Mouse (Mus musculus): Measurements from ENCODE around the gene Ddr1. TPM values are rescaled to one million over a fixed set of nuclear protein-coding genes. Genes with fewer than 3 reads are reported as not detected.

Gene Ddr1
- polyA plus RNA-seq, 1 experiment, result not detected

GRCm38 (mm10) chr17:35669731-35670130 is 34.7 kb downstream of the Ddr1 start:
- Histone ChIP-seq H3K4me3 (ENCODE audit: insufficient read depth, low read depth, low read length) (no peak overlapping the region), H3K27ac (ENCODE audit: insufficient read depth, low read depth, low read length) (no peak overlapping the region), H3K4me1 (ENCODE audit: control insufficient read depth, insufficient read depth, low read length) (peaks cover 17% of the 10 kb centered on the region)
- WGBS, result 94% methylated on average over 9 of the region's 9 CpGs
- TF ChIP-seq CTCF (IDR thresholded peaks at IDR 0.05; ENCODE audit: insufficient read depth, low read depth, low read length) (no peak), POLR2A (IDR thresholded peaks at IDR 0.05; ENCODE audit: insufficient read depth, low read depth, low read length) (0 out of 2 replicates have a peak, but pooled peaks have one; percentile 19)

- WGBS, result under 1% methylated on average over 61 of the region's 61 CpGs
- Histone ChIP-seq H3K4me1 (ENCODE audit: control insufficient read depth, insufficient read depth, low read length) (peaks cover 17% of the 10 kb centered on the region), H3K4me3 (ENCODE audit: insufficient read depth, low read depth, low read length) (peak within 1 kb of the TSS; percentile 60), H3K27ac (ENCODE audit: insufficient read depth, low read depth, low read length) (peak within 1 kb of the TSS; percentile 74)
- peak; percentile 18; the same call in 1 of the 2 replicates for TF ChIP-seq CTCF (IDR thresholded peaks at IDR 0.05; ENCODE audit: insufficient read depth, low read depth, low read length)
- peak; percentile 92 for TF ChIP-seq POLR2A (IDR thresholded peaks at IDR 0.05; ENCODE audit: insufficient read depth, low read depth, low read length)
These were observed 36.9 kb downstream of the Ddr1 start, which contains the start of gene Vars2 for GRCm38 (mm10) chr17:35667334-35668065. Vars2 (minus strand) TSS chr17:35667592.

- peaks cover 17% of the 10 kb centered on the region for H3K4me1 ChIP-seq (ENCODE audit: control insufficient read depth, insufficient read depth, low read length)
- H3K27ac ChIP-seq (ENCODE audit: insufficient read depth, low read depth, low read length), result peak overlapping the region; percentile 74
- TF ChIP-seq CTCF (IDR thresholded peaks at IDR 0.05; ENCODE audit: insufficient read depth, low read depth, low read length), result no peak
- no peak; the same call in 1 of the 2 replicates for TF ChIP-seq POLR2A (IDR thresholded peaks at IDR 0.05; ENCODE audit: insufficient read depth, low read depth, low read length)
- H3K4me3 ChIP-seq (ENCODE audit: insufficient read depth, low read depth, low read length), result peak overlapping the region; percentile 60
- WGBS, result 2% methylated on average over 13 of the region's 13 CpGs
These were observed 37.6 kb downstream of the Ddr1 start for GRCm38 (mm10) chr17:35666851-35667256.

GRCm38 (mm10) chr17:35665957-35666515 is 38.4 kb downstream of the Ddr1 start:
- WGBS, result 73% methylated on average over 17 of the region's 17 CpGs
- TF ChIP-seq POLR2A (IDR thresholded peaks at IDR 0.05; ENCODE audit: insufficient read depth, low read depth, low read length) (no peak), CTCF (IDR thresholded peaks at IDR 0.05; ENCODE audit: insufficient read depth, low read depth, low read length) (no peak)
- no peak overlapping the region for H3K27ac ChIP-seq (ENCODE audit: insufficient read depth, low read depth, low read length)
- H3K4me3 ChIP-seq (ENCODE audit: insufficient read depth, low read depth, low read length), result no peak overlapping the region
- H3K4me1 ChIP-seq (ENCODE audit: control insufficient read depth, insufficient read depth, low read length), result peaks cover 17% of the 10 kb centered on the region

- TF ChIP-seq POLR2A (IDR thresholded peaks at IDR 0.05; ENCODE audit: insufficient read depth, low read depth, low read length) (no peak), CTCF (IDR thresholded peaks at IDR 0.05; ENCODE audit: insufficient read depth, low read depth, low read length) (no peak)
- no peak overlapping the region for H3K4me3 ChIP-seq (ENCODE audit: insufficient read depth, low read depth, low read length)
- H3K4me1 ChIP-seq (ENCODE audit: control insufficient read depth, insufficient read depth, low read length), result no peaks in the 10 kb centered on the region
- no peak overlapping the region for H3K27ac ChIP-seq (ENCODE audit: insufficient read depth, low read depth, low read length)
- WGBS, result 65% methylated on average over 2 of the region's 2 CpGs
These were observed 51.3 kb downstream of the Ddr1 start for GRCm38 (mm10) chr17:35653086-35653485.

GRCm38 (mm10) chr17:35649429-35649828 is 55.0 kb downstream of the Ddr1 start:
- Histone ChIP-seq H3K4me3 (ENCODE audit: insufficient read depth, low read depth, low read length) (no peak overlapping the region), H3K4me1 (ENCODE audit: control insufficient read depth, insufficient read depth, low read length) (no peaks in the 10 kb centered on the region), H3K27ac (ENCODE audit: insufficient read depth, low read depth, low read length) (no peak overlapping the region)
- 84% methylated on average over 2 of the region's 2 CpGs for WGBS
- TF ChIP-seq CTCF (IDR thresholded peaks at IDR 0.05; ENCODE audit: insufficient read depth, low read depth, low read length) (no peak), POLR2A (IDR thresholded peaks at IDR 0.05; ENCODE audit: insufficient read depth, low read depth, low read length) (no peak)

GRCm38 (mm10) chr17:35643609-35644236 is 60.7 kb downstream of the Ddr1 start, which contains the start of gene Mucl3:
Mucl3 (minus strand) TSS chr17:35643695.
- no peak within 1 kb of the TSS for H3K27ac ChIP-seq (ENCODE audit: insufficient read depth, low read depth, low read length)
- H3K4me3 ChIP-seq (ENCODE audit: insufficient read depth, low read depth, low read length), result no peak within 1 kb of the TSS
- 71% methylated on average over 13 of the region's 13 CpGs for WGBS
- no peak for TF ChIP-seq CTCF (IDR thresholded peaks at IDR 0.05; ENCODE audit: insufficient read depth, low read depth, low read length)
- no peak for TF ChIP-seq POLR2A (IDR thresholded peaks at IDR 0.05; ENCODE audit: insufficient read depth, low read depth, low read length)
- no peaks in the 10 kb centered on the region for H3K4me1 ChIP-seq (ENCODE audit: control insufficient read depth, insufficient read depth, low read length)

- no peak overlapping the region for H3K27ac ChIP-seq (ENCODE audit: insufficient read depth, low read depth, low read length)
- TF ChIP-seq CTCF (IDR thresholded peaks at IDR 0.05; ENCODE audit: insufficient read depth, low read depth, low read length) (no peak), POLR2A (IDR thresholded peaks at IDR 0.05; ENCODE audit: insufficient read depth, low read depth, low read length) (no peak)
- H3K4me1 ChIP-seq (ENCODE audit: control insufficient read depth, insufficient read depth, low read length), result peaks cover 7% of the 10 kb centered on the region; the same call in 1 of the 2 replicates
- no peak overlapping the region for H3K4me3 ChIP-seq (ENCODE audit: insufficient read depth, low read depth, low read length)
- WGBS, result 81% methylated on average over 6 of the region's 6 CpGs
These were observed 65.1 kb downstream of the Ddr1 start for GRCm38 (mm10) chr17:35639352-35639751.

Data from olfactory bulb, adult 2 months (tissue).